Mouse (Mus musculus): ENCODE data around the gene Gtf2f1.

Gtf2f1 gene

DNA sequence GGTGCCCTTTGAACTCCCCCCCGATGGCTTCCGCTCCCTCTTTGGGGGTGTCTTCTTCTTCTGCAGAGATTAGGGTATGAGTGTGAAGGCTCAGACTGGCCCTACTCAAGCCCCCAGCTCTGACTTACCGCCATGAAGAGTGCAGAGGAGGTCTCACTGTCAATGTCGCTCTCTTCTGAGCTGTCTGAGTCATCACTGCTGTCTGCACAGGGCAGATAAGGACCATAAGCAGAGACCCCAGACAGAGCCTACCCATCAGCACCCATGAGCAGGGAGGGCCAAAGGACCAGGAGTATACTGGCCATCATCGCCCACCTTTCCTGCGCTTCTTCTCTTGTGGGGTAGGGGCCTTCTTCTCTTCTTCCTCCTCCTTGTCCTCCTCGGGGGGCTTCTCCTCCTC, 7.1 kb downstream of the Gtf2f1 start:
- no peak for DNase-seq (ENCODE audit: low spot score)

DNA sequence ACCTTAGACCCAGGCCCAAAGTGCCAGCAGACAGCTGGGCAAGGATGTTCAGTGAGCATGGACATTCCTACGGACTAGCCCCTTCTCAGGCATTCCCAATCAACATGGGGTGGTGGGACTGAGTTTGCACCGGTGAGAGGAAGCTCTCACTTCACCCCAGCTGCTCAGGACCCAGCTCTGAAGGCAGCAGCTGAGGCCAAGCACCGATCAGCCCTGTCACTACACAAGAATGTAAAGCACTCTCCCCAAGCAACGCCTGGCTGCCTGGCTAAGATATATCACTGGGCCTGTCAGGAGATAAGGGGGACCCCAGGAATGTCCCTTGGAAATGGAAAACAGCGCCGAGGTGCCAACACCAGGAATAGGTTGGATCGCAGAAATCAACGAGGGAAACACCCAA, 9.9 kb downstream of the Gtf2f1 start:
- no peak for DNase-seq (ENCODE audit: low spot score)

GRCm38 (mm10) chr17:56999968-57000609, 11.0 kb downstream of the Gtf2f1 start, which contains the start of gene Pspn:
Gene Pspn (minus strand): TSS chr17:57000018.
- no peak for DNase-seq (ENCODE audit: low spot score)

GRCm38 (mm10) chr17:56999414-56999813, 11.7 kb downstream of the Gtf2f1 start:
- DNase-seq (ENCODE audit: low spot score), result peak; percentile 37

DNA sequence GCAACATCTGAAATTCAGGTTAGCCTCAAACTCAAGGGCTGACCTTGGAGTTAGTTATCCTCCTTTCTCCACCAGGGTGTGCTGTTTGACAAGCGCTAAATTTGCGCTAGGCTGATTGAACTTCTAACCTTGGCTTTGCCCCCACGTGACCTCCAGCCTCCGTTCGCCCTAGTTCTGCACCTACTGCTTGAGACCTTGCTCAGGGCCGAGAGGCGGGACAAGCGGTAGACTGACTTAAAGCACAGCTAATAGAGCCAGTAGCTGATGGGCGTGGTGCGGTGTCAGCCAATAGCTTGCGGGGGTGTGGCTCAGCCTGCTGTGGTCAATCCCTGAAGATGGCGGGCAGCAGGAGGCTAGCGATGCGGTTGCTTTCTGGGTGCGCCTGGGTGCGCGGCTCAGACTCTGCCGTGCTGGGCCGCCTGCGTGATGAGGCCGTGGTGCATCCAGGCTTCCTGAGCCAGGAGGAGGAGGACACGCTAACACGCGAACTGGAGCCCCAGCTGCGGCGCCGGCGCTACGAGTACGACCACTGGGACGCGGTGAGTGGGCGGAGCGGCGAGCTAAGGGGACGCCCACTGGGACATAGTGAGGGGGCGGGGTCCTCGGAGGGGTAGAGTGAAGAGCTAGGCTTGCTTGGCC, 13.9 kb downstream of the Gtf2f1 start, which contains the start of gene Alkbh7:
Alkbh7 (plus strand) TSS at position 311 of the 639 bp plus-strand sequence.
- DNase-seq (ENCODE audit: low spot score), result peak; percentile 91

- DNase-seq (ENCODE audit: low spot score), result no peak
Measured at GRCm38 (mm10) chr17:56996506-56996905, 14.6 kb downstream of the Gtf2f1 start.

DNA sequence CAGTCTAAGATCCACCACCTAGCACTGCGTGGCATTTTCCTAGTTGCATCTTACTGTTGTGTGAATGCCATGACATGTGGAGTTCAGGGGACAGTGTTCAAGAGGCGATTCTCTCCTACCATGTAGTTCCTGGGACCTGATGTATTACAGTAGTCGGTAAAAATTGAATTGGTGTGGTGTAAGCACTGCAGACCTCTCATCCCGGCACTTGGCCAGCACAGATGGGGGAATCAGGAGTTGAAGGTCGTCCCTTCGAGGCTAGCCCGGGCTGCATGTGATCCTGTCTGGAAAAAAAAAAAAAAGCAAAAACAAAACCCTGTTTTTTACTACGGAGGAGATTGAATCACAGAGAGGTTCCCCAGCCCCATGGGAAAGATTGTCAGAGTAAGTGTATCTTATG, 16.0 kb downstream of the Gtf2f1 start:
- DNase-seq (ENCODE audit: low spot score), result peak; percentile 43

- no peak for DNase-seq (ENCODE audit: low spot score)
Measured at GRCm38 (mm10) chr17:56990966-56991365, 20.1 kb downstream of the Gtf2f1 start.

- DNase-seq (ENCODE audit: low spot score), result peak; percentile 88
Measured at GRCm38 (mm10) chr17:56990115-56990746, 20.9 kb downstream of the Gtf2f1 start, which contains the start of gene Clpp. Gene Clpp (plus strand): TSS chr17:56990305.

- no peak for DNase-seq (ENCODE audit: low spot score)
Measured at GRCm38 (mm10) chr17:56989467-56990114, 21.5 kb downstream of the Gtf2f1 start.

- DNase-seq (ENCODE audit: low spot score), result no peak
Measured at GRCm38 (mm10) chr17:56988921-56989430, 22.1 kb downstream of the Gtf2f1 start.

DNA sequence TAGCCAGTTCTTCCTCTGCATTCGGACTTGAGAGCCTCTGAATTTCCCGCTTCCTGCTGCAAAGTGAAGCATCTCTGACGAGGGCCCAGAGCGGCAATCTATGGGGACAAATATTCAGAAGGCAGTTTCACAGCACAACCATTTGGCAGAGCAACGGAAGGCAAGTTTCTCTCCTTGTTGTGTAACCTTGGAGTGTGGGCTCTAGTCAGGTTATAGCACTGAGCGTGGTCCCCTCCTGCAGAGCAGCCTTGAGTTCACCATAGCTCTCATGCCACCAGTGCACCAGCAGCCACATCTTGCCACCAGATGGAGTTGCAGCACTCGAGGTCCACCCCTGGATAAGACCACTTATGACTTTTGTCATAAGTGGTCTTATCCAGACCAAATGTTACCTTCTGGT, 22.6 kb downstream of the Gtf2f1 start:
- no peak for DNase-seq (ENCODE audit: low spot score)

GRCm38 (mm10) chr17:56986105-56986805, 24.8 kb downstream of the Gtf2f1 start:
- DNase-seq (ENCODE audit: low spot score), result no peak

GRCm38 (mm10) chr17:56985656-56986055, 25.4 kb downstream of the Gtf2f1 start:
- no peak for DNase-seq (ENCODE audit: low spot score)

DNA sequence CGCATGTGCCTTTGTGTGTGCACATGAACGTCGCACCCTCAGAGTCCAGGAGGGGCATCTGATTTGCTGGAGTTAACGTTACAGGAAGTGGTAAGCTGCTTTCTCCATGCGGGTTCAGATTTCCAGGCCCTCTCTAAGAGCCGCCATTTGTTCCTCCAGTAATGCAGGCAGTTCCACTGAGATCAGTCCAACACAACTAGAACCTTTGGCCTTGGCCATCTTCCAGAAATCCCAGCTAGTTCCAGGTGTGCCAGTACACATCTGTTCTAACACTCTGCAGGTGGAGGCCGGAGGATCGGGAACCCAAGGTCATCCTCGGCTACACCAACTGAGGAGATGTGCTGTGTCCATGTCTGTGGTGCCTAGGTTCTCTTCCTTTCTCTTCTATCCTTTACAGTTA, 26.2 kb downstream of the Gtf2f1 start:
- DNase-seq (ENCODE audit: low spot score), result no peak

- DNase-seq (ENCODE audit: low spot score), result no peak
Measured at GRCm38 (mm10) chr17:56982013-56982412, 29.1 kb downstream of the Gtf2f1 start, which contains the start of gene Acer1. Gene Acer1 (minus strand): TSS chr17:56982126.

- DNase-seq (ENCODE audit: low spot score), result no peak
Measured at GRCm38 (mm10) chr17:56981049-56981448, 30.0 kb downstream of the Gtf2f1 start.

DNA sequence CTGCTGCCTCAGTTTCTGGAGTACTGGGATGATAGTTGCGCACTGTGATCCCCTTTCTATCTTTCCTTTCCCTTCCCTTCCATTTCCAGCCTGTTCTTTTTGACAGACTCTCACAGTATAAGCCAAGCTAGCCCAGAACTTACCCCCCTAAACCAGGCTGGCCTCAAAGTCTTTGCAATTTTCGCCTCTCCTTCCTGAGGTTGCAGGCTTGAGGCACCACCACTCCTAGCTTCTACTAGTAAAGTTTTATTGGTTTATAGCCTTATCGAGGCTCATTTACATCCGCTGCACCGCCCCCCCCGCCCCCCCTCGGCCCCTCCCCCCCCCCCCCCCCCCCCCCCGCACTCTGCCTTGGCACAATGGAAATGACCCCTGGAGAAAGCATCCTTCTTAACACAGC, 31.6 kb downstream of the Gtf2f1 start:
- DNase-seq (ENCODE audit: low spot score), result no peak

DNA sequence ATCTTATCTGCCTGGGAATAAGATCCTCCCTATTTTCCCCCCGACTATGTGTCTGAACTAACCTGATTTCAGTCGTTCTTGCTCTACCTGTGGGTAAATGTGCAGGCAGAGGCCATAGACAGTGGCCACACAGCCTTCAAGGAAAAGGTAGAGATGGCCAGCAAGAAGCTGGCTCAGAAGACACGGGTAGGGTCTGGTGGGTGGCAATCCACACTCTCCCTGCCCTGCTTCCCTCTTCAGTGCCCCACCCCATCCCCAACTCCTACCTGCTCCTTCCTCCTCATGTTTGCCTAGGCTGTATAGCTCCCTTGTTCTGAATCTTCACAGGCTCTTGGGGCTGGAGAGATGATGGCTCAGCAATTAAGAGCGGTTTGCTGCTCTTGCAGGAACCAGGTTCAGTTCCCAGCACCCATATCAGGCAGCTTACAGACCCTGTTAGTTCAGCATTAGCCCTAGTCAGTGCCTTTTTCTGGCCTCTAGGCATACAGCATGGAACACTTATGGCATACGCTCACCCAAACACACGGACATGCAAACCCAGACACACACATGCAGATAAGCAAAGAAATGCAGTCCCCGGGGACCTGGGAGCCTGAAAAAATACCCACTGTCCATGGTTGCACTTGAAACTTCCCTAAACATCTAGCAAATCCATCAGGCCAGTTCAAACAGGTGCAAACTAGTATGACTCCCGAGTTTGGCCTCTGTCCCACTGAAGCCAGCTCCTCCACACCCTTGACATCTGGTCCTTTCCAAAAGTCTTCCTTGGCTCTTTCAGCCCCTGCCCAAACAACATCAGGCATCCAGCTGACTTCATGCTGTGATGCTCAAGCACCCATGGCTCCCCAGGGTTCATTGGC, 34.3 kb downstream of the Gtf2f1 start:
- no peak for DNase-seq (ENCODE audit: low spot score)

- no peak for DNase-seq (ENCODE audit: low spot score)
Measured at GRCm38 (mm10) chr17:56975391-56975790, 35.7 kb downstream of the Gtf2f1 start.

Measured in ovary, postnatal 36 days (tissue).